Mouse (Mus musculus) granulocyte monocyte progenitor cell, adult 5-6 weeks (primary cell): Measurements from ENCODE around the gene Gm11077. TPM values are rescaled to one million over a fixed set of nuclear protein-coding genes. Genes with fewer than 3 reads are reported as not detected.

Experiments
- ATAC-seq: replicated peaks from 2 replicates; pipeline ENCODE4 v1.8.0; 2016; ENCODE audit warnings: mild to moderate bottlenecking, moderate TSS enrichment, inconsistent platforms; ENCODE audit not compliant: poor library complexity, severe bottlenecking
- total RNA-seq, 2 experiments: library from RNA; stranded (forward) in 1 of 2; stranded (reverse) in 1 of 2; fragments of 200-712, 200-1000 nt in 1 of 2; fragments of >200 nt in 1 of 2; fragmentation: Nextera tagmentation in 1 of 2; gene quantifications; 2 replicates each; pipeline ENCODE4 v1.2.3; 2014 to 2017

Gm11077 gene
- total RNA-seq (2014; fragmentation: Nextera tagmentation) (not detected in 2 replicates), total RNA-seq (2017) (not detected in 2 replicates)

- no peak for ATAC-seq
Measured at GRCm38 (mm10) chr6:140729272-140729671, at the start of gene Gm11077. TSS of gene Gm11077 (plus strand) at chr6:140729284.

DNA sequence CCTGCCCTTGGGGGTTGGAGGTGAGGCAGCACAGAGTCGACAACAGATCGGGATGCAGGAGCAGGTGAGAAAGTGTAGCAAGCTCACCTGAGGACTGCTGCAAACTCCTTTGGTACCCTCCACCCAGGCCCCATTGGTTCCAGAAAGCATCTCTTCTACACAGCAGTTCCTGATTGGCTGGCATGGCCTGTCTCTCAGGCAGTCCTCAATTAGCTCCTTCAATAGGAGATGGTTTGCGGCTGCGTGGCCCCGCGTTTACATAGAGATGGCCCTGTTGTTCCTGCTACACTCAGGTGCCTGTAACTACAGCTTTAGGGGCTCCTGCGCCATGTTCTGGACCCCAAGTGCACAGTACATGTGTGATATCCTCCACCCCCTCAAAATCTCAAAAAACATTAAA lies 48.4 kb upstream of the Gm11077 start:
- ATAC-seq = no peak

- ATAC-seq = peak; percentile 25
Measured at GRCm38 (mm10) chr6:140682829-140683228, 46.3 kb upstream of the Gm11077 start.

GRCm38 (mm10) chr6:140684403-140684802 lies 44.7 kb upstream of the Gm11077 start:
- ATAC-seq = no peak

GRCm38 (mm10) chr6:140689617-140690404 lies 39.3 kb upstream of the Gm11077 start:
- no peak for ATAC-seq

GRCm38 (mm10) chr6:140692160-140692559 lies 36.9 kb upstream of the Gm11077 start:
- ATAC-seq = no peak

DNA sequence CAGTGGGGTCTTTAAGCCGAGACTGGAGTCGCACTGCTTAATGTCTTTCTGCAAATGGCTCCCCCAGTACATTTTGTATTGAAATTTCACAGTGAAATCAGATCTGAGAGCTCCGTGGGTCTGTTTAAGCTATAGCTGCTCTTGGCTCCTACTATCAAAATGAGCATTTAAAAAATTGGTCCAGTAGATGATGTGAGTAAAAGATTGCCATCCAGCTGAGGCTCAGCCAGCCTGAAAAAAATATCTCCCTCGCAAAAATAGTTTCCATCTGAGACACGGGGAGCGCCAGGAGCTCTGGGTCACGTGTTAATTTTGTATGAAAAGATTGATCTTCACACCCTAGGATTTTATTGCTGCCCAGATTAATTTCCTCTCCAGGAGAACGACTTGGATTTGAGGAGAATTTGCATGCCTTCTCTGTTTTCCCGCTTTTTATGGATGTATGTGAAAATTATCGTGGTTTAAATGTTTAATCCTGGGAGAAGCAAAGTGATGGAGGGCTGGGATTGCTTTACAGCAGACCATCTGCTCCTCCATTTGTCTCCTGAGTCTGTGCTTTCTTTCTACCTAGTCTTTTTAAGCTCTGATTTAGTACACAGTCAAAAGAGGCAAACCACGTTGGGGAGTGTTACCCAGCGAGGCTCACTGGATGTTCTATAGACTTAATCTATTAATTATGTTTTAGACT lies 32.7 kb upstream of the Gm11077 start:
- ATAC-seq = no peak

GRCm38 (mm10) chr6:140697994-140698393 lies 31.1 kb upstream of the Gm11077 start:
- no peak for ATAC-seq

- no peak for ATAC-seq
Measured at GRCm38 (mm10) chr6:140698596-140698995, 30.5 kb upstream of the Gm11077 start.

- ATAC-seq = no peak
Measured at GRCm38 (mm10) chr6:140701259-140701658, 27.8 kb upstream of the Gm11077 start.

DNA sequence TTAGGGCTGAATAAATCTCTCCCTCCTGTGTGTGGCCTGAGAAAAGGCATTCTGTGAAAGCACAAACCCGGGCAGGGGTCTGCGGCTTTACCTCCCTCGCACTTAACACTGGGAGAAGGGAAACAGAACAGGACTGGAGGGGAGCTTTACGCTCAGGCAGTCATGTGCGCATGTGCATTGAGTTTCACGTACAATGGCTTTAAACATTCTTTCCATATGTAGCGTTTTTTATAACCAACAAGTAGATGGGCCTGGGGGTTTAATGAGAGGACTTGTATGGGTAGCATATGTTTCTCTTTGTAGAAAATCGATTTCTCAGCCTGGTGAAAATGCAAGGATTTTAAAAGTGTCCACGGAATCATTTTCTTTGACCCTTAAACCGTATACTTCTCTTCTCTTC lies 24.0 kb upstream of the Gm11077 start:
- no peak for ATAC-seq

DNA sequence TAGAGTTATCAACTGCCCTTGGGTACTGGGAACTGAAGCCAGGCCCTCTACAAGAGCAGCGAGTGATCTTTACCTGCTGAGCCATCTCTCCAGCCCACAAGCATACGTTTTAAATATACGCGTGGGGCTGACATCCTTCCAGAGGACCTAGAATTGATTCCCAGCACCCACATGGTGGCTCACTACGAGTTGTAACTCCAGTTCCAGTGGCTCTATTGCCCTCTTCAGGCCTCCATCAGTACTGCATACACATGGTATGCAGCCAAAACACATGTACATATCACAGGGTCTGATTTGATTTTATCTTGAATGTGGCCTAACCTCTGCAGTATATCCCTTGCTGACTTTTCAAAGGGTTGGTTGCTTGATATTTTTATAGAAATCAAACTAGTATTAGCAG lies 23.0 kb upstream of the Gm11077 start:
- ATAC-seq = no peak

- peak; percentile 28; the same call in 1 of the 2 replicates for ATAC-seq
Measured at GRCm38 (mm10) chr6:140708059-140708458, 21.0 kb upstream of the Gm11077 start.

- no peak for ATAC-seq
Measured at GRCm38 (mm10) chr6:140709415-140710107, 19.5 kb upstream of the Gm11077 start.

DNA sequence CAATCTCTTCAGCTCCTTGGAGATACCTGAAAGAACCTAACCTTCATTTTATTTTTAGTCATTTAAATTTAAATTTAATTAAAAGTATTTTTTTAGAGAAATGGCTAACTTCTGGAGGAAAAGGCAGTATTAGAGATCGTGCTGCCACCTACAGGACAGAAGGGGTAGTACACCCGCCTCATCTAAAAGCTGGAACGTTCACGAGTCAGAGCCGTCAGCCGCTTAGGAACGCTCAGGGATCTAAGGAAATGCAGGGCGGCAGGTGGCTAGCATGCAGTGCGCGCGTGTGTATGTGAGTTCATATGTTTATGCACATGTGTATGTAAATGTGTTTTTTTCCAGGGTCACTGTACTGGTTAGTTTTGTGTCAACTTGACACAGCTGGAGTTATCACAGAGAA lies 16.3 kb upstream of the Gm11077 start:
- ATAC-seq = peak; percentile 77

DNA sequence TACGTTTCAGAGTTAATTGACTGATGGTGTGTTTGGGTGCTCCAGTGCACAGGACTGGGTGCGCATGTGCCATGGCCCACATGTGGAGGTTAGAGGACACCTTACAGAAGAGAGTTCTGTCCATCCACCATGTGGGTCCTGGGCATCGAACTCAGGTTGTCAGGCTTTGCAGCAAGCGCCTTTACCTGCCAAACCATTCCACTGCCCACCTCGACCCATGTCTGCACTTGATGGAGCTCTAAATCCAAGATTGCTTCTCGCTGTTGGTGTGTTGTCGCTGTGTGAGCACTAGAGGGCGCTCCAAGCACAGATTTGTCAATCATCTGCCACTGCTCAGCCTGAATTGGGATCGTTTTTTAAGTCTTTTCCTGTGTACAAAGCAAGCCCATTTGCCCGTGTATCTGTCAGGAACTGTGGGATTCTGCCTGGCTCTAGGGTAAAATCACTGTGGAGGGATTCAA lies 14.1 kb upstream of the Gm11077 start:
- ATAC-seq = peak; percentile 89

DNA sequence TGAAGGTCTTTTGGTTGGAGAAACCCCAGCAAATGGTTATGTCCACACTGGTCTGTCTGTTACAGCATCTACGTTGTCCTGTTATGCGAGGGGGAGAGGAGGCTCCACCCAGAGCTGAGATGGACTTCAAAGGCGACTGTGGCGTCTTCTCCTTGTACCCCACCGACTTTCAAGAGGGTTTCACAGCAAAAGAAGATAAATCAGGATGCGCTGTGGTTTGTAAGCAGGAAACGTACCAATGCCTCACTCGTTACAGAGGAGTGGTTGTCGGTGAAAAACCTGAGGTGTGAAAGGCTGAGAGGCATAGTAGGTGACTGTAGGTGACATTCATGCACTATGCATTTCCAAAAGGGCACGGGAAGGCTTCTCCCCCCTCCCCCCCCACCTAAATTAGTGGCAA lies 7.0 kb upstream of the Gm11077 start:
- no peak for ATAC-seq

GRCm38 (mm10) chr6:140730669-140731401 lies 1.8 kb downstream of the Gm11077 start:
- ATAC-seq = no peak

GRCm38 (mm10) chr6:140731402-140731730 lies 2.3 kb downstream of the Gm11077 start:
- no peak for ATAC-seq

- no peak for ATAC-seq
Measured at GRCm38 (mm10) chr6:140732971-140733640, 4.0 kb downstream of the Gm11077 start.
